Mouse (Mus musculus): ENCODE data around the gene Tmprss9. TPM values are rescaled to one million over a fixed set of nuclear protein-coding genes. Genes with fewer than 3 reads are reported as not detected.
"Not testable (repeated sequence)": the region's sequence is repeated elsewhere in the genome, so short reads cannot be mapped to it uniquely, and the experiment has no call there.

Gene Tmprss9
- total RNA-seq (2021), result under 1 TPM; 0.10 to 0.13 TPM
- long read RNA-seq, experiment 1, result 0 reads
- long read RNA-seq, experiment 2, result 0 reads

GRCm38 (mm10) chr10:80871581-80871980 lies at the start of gene Tmprss9:
Tmprss9 (plus strand) TSS chr10:80871848.
- DNase-seq (ENCODE audit: low spot score in 2 of 2), result no peak

GRCm38 (mm10) chr10:80821991-80822390 lies 49.7 kb upstream of the Tmprss9 start:
- no peak for DNase-seq (ENCODE audit: low spot score in 2 of 2)

GRCm38 (mm10) chr10:80822528-80822927 lies 49.1 kb upstream of the Tmprss9 start:
- no peak for DNase-seq (ENCODE audit: low spot score in 2 of 2)

- DNase-seq (ENCODE audit: low spot score in 2 of 2), result no peak
These were observed 48.3 kb upstream of the Tmprss9 start for GRCm38 (mm10) chr10:80823316-80823715.

- no peak for DNase-seq (ENCODE audit: low spot score in 2 of 2)
These were observed 47.6 kb upstream of the Tmprss9 start for GRCm38 (mm10) chr10:80823847-80824643.

GRCm38 (mm10) chr10:80824827-80825226 lies 46.8 kb upstream of the Tmprss9 start:
- no peak for DNase-seq (ENCODE audit: low spot score in 2 of 2)

- DNase-seq (ENCODE audit: low spot score in 2 of 2), result peak; percentile 95 to 96
These were observed 45.2 kb upstream of the Tmprss9 start, which contains the start of gene Oaz1 for GRCm38 (mm10) chr10:80826151-80827062. Oaz1 (plus strand) TSS chr10:80826656.

GRCm38 (mm10) chr10:80827063-80827869 lies 44.4 kb upstream of the Tmprss9 start:
- no peak for DNase-seq (ENCODE audit: low spot score in 2 of 2)

- no peak for DNase-seq (ENCODE audit: low spot score in 2 of 2)
These were observed 43.7 kb upstream of the Tmprss9 start for GRCm38 (mm10) chr10:80827870-80828420.

- DNase-seq (ENCODE audit: low spot score in 2 of 2), result not testable (repeated sequence)
These were observed 43.1 kb upstream of the Tmprss9 start for GRCm38 (mm10) chr10:80828587-80828986.

- no peak for DNase-seq (ENCODE audit: low spot score in 2 of 2)
These were observed 42.0 kb upstream of the Tmprss9 start for GRCm38 (mm10) chr10:80829359-80830278.

GRCm38 (mm10) chr10:80831136-80831535 lies 40.5 kb upstream of the Tmprss9 start:
- DNase-seq (ENCODE audit: low spot score in 2 of 2), result no peak

- no peak for DNase-seq (ENCODE audit: low spot score in 2 of 2)
These were observed 38.8 kb upstream of the Tmprss9 start for GRCm38 (mm10) chr10:80832818-80833217.

- DNase-seq (ENCODE audit: low spot score in 2 of 2), result no peak
These were observed 36.0 kb upstream of the Tmprss9 start for GRCm38 (mm10) chr10:80835617-80836016.

GRCm38 (mm10) chr10:80836949-80837379 lies 34.7 kb upstream of the Tmprss9 start:
- DNase-seq (ENCODE audit: low spot score in 2 of 2), result no peak

GRCm38 (mm10) chr10:80837827-80838226 lies 33.8 kb upstream of the Tmprss9 start:
- DNase-seq (ENCODE audit: low spot score in 2 of 2), result no peak

GRCm38 (mm10) chr10:80838346-80838912 lies 33.2 kb upstream of the Tmprss9 start:
- DNase-seq (ENCODE audit: low spot score in 2 of 2), result peak in 1 of 2 experiments; percentile 41

- DNase-seq (ENCODE audit: low spot score in 2 of 2), result no peak
These were observed 31.8 kb upstream of the Tmprss9 start for GRCm38 (mm10) chr10:80839848-80840247.

- no peak for DNase-seq (ENCODE audit: low spot score in 2 of 2)
These were observed 30.0 kb upstream of the Tmprss9 start for GRCm38 (mm10) chr10:80841685-80842084.
